Mouse (Mus musculus) midbrain, embryonic 15.5 days (tissue): ENCODE data around the gene Adcy2. TPM values are rescaled to one million over a fixed set of nuclear protein-coding genes. Genes with fewer than 3 reads are reported as not detected.

Source experiments
- ATAC-seq: fragments of 200-750 bp; cut with Nextera tagmentation; replicated peaks from 2 replicates; pipeline ENCODE4 v1.8.0; 2017; ENCODE audit warnings: moderate TSS enrichment
- H3K27ac ChIP-seq: fragments of 300-500 bp; sonication (generic); 2 replicates; pipeline ENCODE4 v1.5.1; 2015; ENCODE audit warnings: mild to moderate bottlenecking, inconsistent platforms
- H3K27me3 ChIP-seq: fragments of 300-500 bp; sonication (generic); replicated peaks from 2 replicates; pipeline ENCODE4 v1.6.1; 2015; ENCODE audit warnings: inconsistent platforms
- H3K36me3 ChIP-seq: fragments of 300-500 bp; sonication (generic); replicated peaks from 2 replicates; pipeline ENCODE4 v1.6.1; 2015; ENCODE audit warnings: inconsistent platforms
- H3K4me1 ChIP-seq: fragments of 300-500 bp; sonication (generic); 2 replicates; pipeline ENCODE4 v1.6.1; 2015; ENCODE audit warnings: inconsistent platforms
- H3K4me2 ChIP-seq: fragments of 300-500 bp; sonication (generic); 2 replicates; pipeline ENCODE4 v1.6.1; 2015; ENCODE audit warnings: inconsistent platforms, mild to moderate bottlenecking, moderate library complexity
- H3K4me3 ChIP-seq: fragments of 300-500 bp; sonication (generic); 2 replicates; pipeline ENCODE4 v1.5.1; 2015; ENCODE audit warnings: mild to moderate bottlenecking, inconsistent platforms
- H3K9ac ChIP-seq: fragments of 300-500 bp; sonication (generic); 2 replicates; pipeline ENCODE4 v1.6.1; 2015; ENCODE audit warnings: mild to moderate bottlenecking, inconsistent platforms
- H3K9me3 ChIP-seq: fragments of 300-500 bp; sonication (generic); 2 replicates; pipeline ENCODE4 v1.6.1; 2016; ENCODE audit warnings: inconsistent platforms
- WGBS: fragments of 180-500 bp; shearing (Covaris S2); methylation state at CpG from one replicate; pipeline ENCODE4 v1.1.7; 2015; ENCODE audit warnings: mixed read lengths; 5-methylcytosine and 5-hydroxymethylcytosine counted together
- polyA plus RNA-seq: library from polyadenylated mRNA; unstranded; fragments of >200 nt; fragmentation: Nextera tagmentation; extraction: Ambion mirVana; gene quantifications from 2 replicates; pipeline ENCODE4 v1.2.1, GENCODE M21; 2015

Adcy2 gene
- polyA plus RNA-seq, 1 experiment from 2014 or later, result 9.0 TPM

- Histone ChIP-seq H3K36me3 (no peaks in the 10 kb centered on the region), H3K27me3 (no peaks in the 10 kb centered on the region), H3K9me3 (no peaks in the 10 kb centered on the region), H3K4me2 (no peak overlapping the region), H3K9ac (no peak overlapping the region), H3K4me1 (no peaks in the 10 kb centered on the region), H3K27ac (no peak overlapping the region), H3K4me3 (no peak overlapping the region)
- ATAC-seq, result no peak
- 79% methylated on average over 3 of the region's 3 CpGs for WGBS
These were observed 151.1 kb downstream of the Adcy2 start for GRCm38 (mm10) chr13:68848265-68848664.

GRCm38 (mm10) chr13:68839517-68839916 is 159.8 kb downstream of the Adcy2 start:
- H3K27ac ChIP-seq, result no peak overlapping the region
- ATAC-seq, result no peak
- H3K27me3 ChIP-seq, result no peaks in the 10 kb centered on the region
- no peaks in the 10 kb centered on the region for H3K36me3 ChIP-seq
- WGBS, result 49% methylated on average over 2 of the region's 2 CpGs
- no peak overlapping the region for H3K4me3 ChIP-seq
- no peak overlapping the region for H3K4me2 ChIP-seq
- H3K9me3 ChIP-seq, result no peaks in the 10 kb centered on the region
- no peak overlapping the region for H3K9ac ChIP-seq
- H3K4me1 ChIP-seq, result no peaks in the 10 kb centered on the region

- Histone ChIP-seq H3K4me2 (no peak overlapping the region), H3K36me3 (no peaks in the 10 kb centered on the region), H3K4me3 (no peak overlapping the region), H3K9me3 (no peaks in the 10 kb centered on the region), H3K27ac (no peak overlapping the region), H3K4me1 (no peaks in the 10 kb centered on the region), H3K27me3 (no peaks in the 10 kb centered on the region), H3K9ac (no peak overlapping the region)
- ATAC-seq, result no peak
These were observed 163.2 kb downstream of the Adcy2 start for GRCm38 (mm10) chr13:68836183-68836582.

GRCm38 (mm10) chr13:68835424-68836045 is 163.8 kb downstream of the Adcy2 start:
- Histone ChIP-seq H3K27ac (no peak overlapping the region), H3K4me1 (no peaks in the 10 kb centered on the region), H3K4me2 (no peak overlapping the region), H3K9me3 (no peaks in the 10 kb centered on the region), H3K4me3 (no peak overlapping the region), H3K36me3 (no peaks in the 10 kb centered on the region), H3K27me3 (no peaks in the 10 kb centered on the region), H3K9ac (no peak overlapping the region)
- no peak for ATAC-seq
- 66% methylated on average over 8 of the region's 8 CpGs for WGBS

GRCm38 (mm10) chr13:68832141-68832540 is 167.2 kb downstream of the Adcy2 start:
- H3K9me3 ChIP-seq, result no peaks in the 10 kb centered on the region
- WGBS, result 86% methylated on average over 5 of the region's 5 CpGs
- no peaks in the 10 kb centered on the region for H3K36me3 ChIP-seq
- H3K4me2 ChIP-seq, result no peak overlapping the region
- ATAC-seq, result no peak
- H3K4me1 ChIP-seq, result no peaks in the 10 kb centered on the region
- H3K4me3 ChIP-seq, result no peak overlapping the region
- no peaks in the 10 kb centered on the region for H3K27me3 ChIP-seq
- no peak overlapping the region for H3K9ac ChIP-seq
- H3K27ac ChIP-seq, result no peak overlapping the region

- ATAC-seq, result no peak
- H3K4me3 ChIP-seq, result no peak overlapping the region
- H3K9ac ChIP-seq, result no peak overlapping the region
- WGBS, result 83% methylated on average over 6 of the region's 6 CpGs
- no peaks in the 10 kb centered on the region for H3K27me3 ChIP-seq
- H3K36me3 ChIP-seq, result no peaks in the 10 kb centered on the region
- H3K4me1 ChIP-seq, result no peaks in the 10 kb centered on the region
- no peak overlapping the region for H3K4me2 ChIP-seq
- H3K27ac ChIP-seq, result no peak overlapping the region
- no peaks in the 10 kb centered on the region for H3K9me3 ChIP-seq
These were observed 169.1 kb downstream of the Adcy2 start for GRCm38 (mm10) chr13:68830030-68830759.

- Histone ChIP-seq H3K4me3 (no peak overlapping the region), H3K27me3 (no peaks in the 10 kb centered on the region), H3K4me2 (no peak overlapping the region), H3K4me1 (no peaks in the 10 kb centered on the region), H3K36me3 (no peaks in the 10 kb centered on the region), H3K9me3 (no peaks in the 10 kb centered on the region), H3K27ac (no peak overlapping the region), H3K9ac (no peak overlapping the region)
- 75% methylated on average over 4 of the region's 4 CpGs for WGBS
- no peak for ATAC-seq
These were observed 170.9 kb downstream of the Adcy2 start for GRCm38 (mm10) chr13:68828441-68828840.

- H3K9ac ChIP-seq, result no peak overlapping the region
- no peak overlapping the region for H3K27ac ChIP-seq
- no peak overlapping the region for H3K4me3 ChIP-seq
- no peak for ATAC-seq
- H3K4me1 ChIP-seq, result no peaks in the 10 kb centered on the region
- H3K27me3 ChIP-seq, result no peaks in the 10 kb centered on the region
- H3K36me3 ChIP-seq, result no peaks in the 10 kb centered on the region
- 93% methylated on average over 1 of the region's 1 CpGs for WGBS
- H3K4me2 ChIP-seq, result no peak overlapping the region
- H3K9me3 ChIP-seq, result no peaks in the 10 kb centered on the region
These were observed 172.9 kb downstream of the Adcy2 start for GRCm38 (mm10) chr13:68826461-68826860.

- no peak overlapping the region for H3K4me3 ChIP-seq
- no peaks in the 10 kb centered on the region for H3K27me3 ChIP-seq
- H3K4me2 ChIP-seq, result no peak overlapping the region
- ATAC-seq, result no peak
- H3K9me3 ChIP-seq, result no peaks in the 10 kb centered on the region
- H3K36me3 ChIP-seq, result no peaks in the 10 kb centered on the region
- 89% methylated on average over 13 of the region's 13 CpGs for WGBS
- no peak overlapping the region for H3K9ac ChIP-seq
- no peaks in the 10 kb centered on the region for H3K4me1 ChIP-seq
- H3K27ac ChIP-seq, result no peak overlapping the region
These were observed 178.3 kb downstream of the Adcy2 start for GRCm38 (mm10) chr13:68820858-68821579.

- no peaks in the 10 kb centered on the region for H3K9me3 ChIP-seq
- no peak overlapping the region for H3K4me2 ChIP-seq
- H3K36me3 ChIP-seq, result no peaks in the 10 kb centered on the region
- WGBS, result 84% methylated on average over 4 of the region's 4 CpGs
- no peak overlapping the region for H3K4me3 ChIP-seq
- no peak for ATAC-seq
- no peaks in the 10 kb centered on the region for H3K4me1 ChIP-seq
- no peak overlapping the region for H3K9ac ChIP-seq
- H3K27ac ChIP-seq, result no peak overlapping the region
- H3K27me3 ChIP-seq, result no peaks in the 10 kb centered on the region
These were observed 183.4 kb downstream of the Adcy2 start for GRCm38 (mm10) chr13:68815704-68816477.

- WGBS, result 97% methylated on average over 3 of the region's 3 CpGs
- H3K27me3 ChIP-seq, result no peaks in the 10 kb centered on the region
- H3K36me3 ChIP-seq, result no peaks in the 10 kb centered on the region
- H3K27ac ChIP-seq, result no peak overlapping the region
- no peak for ATAC-seq
- H3K4me1 ChIP-seq, result no peaks in the 10 kb centered on the region
- H3K9ac ChIP-seq, result no peak overlapping the region
- H3K9me3 ChIP-seq, result no peaks in the 10 kb centered on the region
- H3K4me3 ChIP-seq, result no peak overlapping the region
- no peak overlapping the region for H3K4me2 ChIP-seq
These were observed 188.2 kb downstream of the Adcy2 start for GRCm38 (mm10) chr13:68811185-68811584.

GRCm38 (mm10) chr13:68799777-68800176 is 199.6 kb downstream of the Adcy2 start:
- no peak overlapping the region for H3K9ac ChIP-seq
- ATAC-seq, result no peak
- no peaks in the 10 kb centered on the region for H3K9me3 ChIP-seq

More at GRCm38 (mm10) chr13:68799777-68800176, 199.6 kb downstream of the Adcy2 start:
- Histone ChIP-seq H3K4me1 (no peaks in the 10 kb centered on the region), H3K27ac (no peak overlapping the region), H3K4me2 (no peak overlapping the region), H3K4me3 (no peak overlapping the region), H3K27me3 (no peaks in the 10 kb centered on the region), H3K36me3 (no peaks in the 10 kb centered on the region)
- 60% methylated on average over 6 of the region's 6 CpGs for WGBS
